Mouse (Mus musculus) limb, embryonic 13.5 days (tissue): ENCODE measurements around the gene Polr2g. TPM values are rescaled to one million over a fixed set of nuclear protein-coding genes. Genes with fewer than 3 reads are reported as not detected.
A peak's percentile ranks its signal among the peaks of the same experiment; 100 is the strongest.

Source experiments
- ATAC-seq: fragments of 200-750 bp; cut with Nextera tagmentation; 2 replicates; pipeline ENCODE4 v1.8.0; 2017; ENCODE audit warnings: low read depth, moderate number of reproducible peaks, moderate TSS enrichment; ENCODE audit not compliant: low FRiP score
- H3K27ac ChIP-seq: fragments of 300-500 bp; sonication (generic); 2 replicates; pipeline ENCODE4 v1.5.1; 2015; ENCODE audit warnings: inconsistent platforms, mild to moderate bottlenecking, moderate library complexity
- H3K27me3 ChIP-seq: fragments of 300-500 bp; sonication (generic); 2 replicates; pipeline ENCODE4 v1.6.1; 2015; ENCODE audit warnings: mild to moderate bottlenecking, inconsistent platforms
- H3K36me3 ChIP-seq: fragments of 300-500 bp; sonication (generic); 2 replicates; pipeline ENCODE4 v1.6.1; 2015; ENCODE audit warnings: inconsistent platforms, mild to moderate bottlenecking, moderate library complexity
- H3K4me1 ChIP-seq: fragments of 300-500 bp; sonication (generic); 2 replicates; pipeline ENCODE4 v1.6.1; 2015; ENCODE audit warnings: inconsistent platforms
- H3K4me2 ChIP-seq: fragments of 300-500 bp; sonication (generic); replicated peaks from 2 replicates; pipeline ENCODE4 v1.6.1; 2015; ENCODE audit warnings: inconsistent platforms, mild to moderate bottlenecking, moderate library complexity
- H3K4me3 ChIP-seq: fragments of 300-500 bp; sonication (generic); 2 replicates; pipeline ENCODE4 v1.5.1; 2015; ENCODE audit warnings: moderate library complexity, mild to moderate bottlenecking, inconsistent platforms
- H3K9ac ChIP-seq: fragments of 300-500 bp; sonication (generic); 2 replicates; pipeline ENCODE4 v1.6.1; 2015; ENCODE audit warnings: mild to moderate bottlenecking, inconsistent platforms
- H3K9me3 ChIP-seq: fragments of 300-500 bp; sonication (generic); 2 replicates; pipeline ENCODE4 v1.6.1; 2016; ENCODE audit warnings: inconsistent platforms
- WGBS: fragments of 180-500 bp; shearing (Covaris S2); methylation state at CpG from one replicate; pipeline ENCODE4 v1.1.7; 2015; 5-methylcytosine and 5-hydroxymethylcytosine counted together
- polyA plus RNA-seq: library from polyadenylated mRNA; unstranded; fragments of >200 nt; fragmentation: Nextera tagmentation; extraction: Ambion mirVana; gene quantifications from 2 replicates; pipeline ENCODE4 v1.2.1, GENCODE M21; 2015

Polr2g gene
- polyA plus RNA-seq, 1 experiment from 2014 or later, result 183 TPM

- 84% methylated on average over 11 of the region's 11 CpGs for WGBS
These were observed 32.9 kb upstream of the Polr2g start for GRCm38 (mm10) chr19:8831262-8831661.

DNA sequence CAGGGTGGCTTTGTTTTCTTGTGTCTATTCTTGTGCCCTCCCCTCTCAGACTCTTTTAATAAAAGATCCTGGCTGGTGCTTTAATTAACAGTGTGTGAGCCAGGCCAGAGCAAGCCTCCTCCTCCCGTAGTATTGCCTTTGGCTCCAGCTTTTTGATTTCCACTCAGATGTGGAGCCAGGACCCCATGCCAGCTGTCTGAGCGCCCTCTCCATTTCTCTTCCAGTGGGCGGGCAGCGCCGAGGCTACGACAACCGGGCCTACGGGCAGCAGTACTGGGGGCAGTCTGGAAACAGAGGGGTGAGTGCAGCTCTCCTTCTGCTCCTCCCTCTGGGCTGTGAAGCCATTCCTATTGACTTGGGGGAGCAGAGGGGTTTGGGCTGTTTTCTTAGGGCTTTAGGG is 32.3 kb upstream of the Polr2g start:
- peaks cover 99% of the 10 kb centered on the region for H3K36me3 ChIP-seq

More at GRCm38 (mm10) chr19:8831262-8831661, 32.9 kb upstream of the Polr2g start:
- ATAC-seq, result no peak
- Histone ChIP-seq H3K9me3 (no peaks in the 10 kb centered on the region), H3K4me3 (no peak overlapping the region), H3K27ac (no peak overlapping the region), H3K9ac (no peak overlapping the region), H3K27me3 (no peaks in the 10 kb centered on the region), H3K4me2 (no peak overlapping the region), H3K36me3 (peaks cover 96% of the 10 kb centered on the region), H3K4me1 (no peaks in the 10 kb centered on the region)

DNA sequence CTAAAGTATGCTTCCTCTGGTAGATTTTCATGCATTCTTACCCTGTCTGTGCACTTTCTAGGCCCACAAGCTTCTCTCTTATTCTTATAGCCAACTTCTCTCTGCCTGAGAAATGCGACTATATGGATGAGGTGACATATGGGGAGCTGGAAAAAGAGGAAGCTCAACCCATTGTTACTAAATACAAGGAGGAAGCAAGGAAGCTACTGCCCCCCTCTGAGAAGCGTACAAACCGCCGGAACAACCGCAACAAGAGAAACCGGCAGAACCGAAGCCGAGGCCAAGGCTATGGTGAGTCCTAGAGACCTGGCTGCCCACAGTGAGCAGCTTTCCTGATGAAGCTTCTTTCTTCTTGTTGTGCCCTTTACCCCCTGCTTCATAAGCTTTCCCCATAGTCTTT is 31.3 kb upstream of the Polr2g start, which contains the start of gene AC129217.1:
Gene AC129217.1 (plus strand): TSS at position 114 of the 400 bp plus-strand sequence.
- Histone ChIP-seq H3K4me2 (no peak within 1 kb of the TSS), H3K9ac (peak within 1 kb of the TSS; percentile 13; the same call in 1 of the 2 replicates), H3K27ac (no peak within 1 kb of the TSS), H3K4me1 (no peaks in the 10 kb centered on the region), H3K27me3 (no peaks in the 10 kb centered on the region), H3K4me3 (no peak within 1 kb of the TSS), H3K36me3 (peaks cover 99% of the 10 kb centered on the region), H3K9me3 (no peaks in the 10 kb centered on the region)
- no peak for ATAC-seq
- WGBS, result 93% methylated on average over 8 of the region's 8 CpGs

More for the DNA sequence above, 32.3 kb upstream of the Polr2g start:
- H3K4me1 ChIP-seq, result no peaks in the 10 kb centered on the region
- H3K27ac ChIP-seq, result no peak overlapping the region
- H3K9ac ChIP-seq, result no peak overlapping the region
- no peak for ATAC-seq
- no peak overlapping the region for H3K4me3 ChIP-seq
- no peaks in the 10 kb centered on the region for H3K9me3 ChIP-seq
- no peaks in the 10 kb centered on the region for H3K27me3 ChIP-seq
- H3K4me2 ChIP-seq, result no peak overlapping the region
- WGBS, result 92% methylated on average over 8 of the region's 8 CpGs

GRCm38 (mm10) chr19:8822696-8823095 is 24.3 kb upstream of the Polr2g start:
- Histone ChIP-seq H3K9ac (peak overlapping the region; percentile 56), H3K4me3 (peak overlapping the region; percentile 100), H3K27ac (no peak overlapping the region), H3K27me3 (no peaks in the 10 kb centered on the region), H3K9me3 (no peaks in the 10 kb centered on the region), H3K36me3 (peaks cover 50% of the 10 kb centered on the region), H3K4me2 (peak overlapping the region; percentile 85), H3K4me1 (peaks cover 27% of the 10 kb centered on the region)
- no peak for ATAC-seq
- WGBS, result 86% methylated on average over 8 of the region's 8 CpGs

DNA sequence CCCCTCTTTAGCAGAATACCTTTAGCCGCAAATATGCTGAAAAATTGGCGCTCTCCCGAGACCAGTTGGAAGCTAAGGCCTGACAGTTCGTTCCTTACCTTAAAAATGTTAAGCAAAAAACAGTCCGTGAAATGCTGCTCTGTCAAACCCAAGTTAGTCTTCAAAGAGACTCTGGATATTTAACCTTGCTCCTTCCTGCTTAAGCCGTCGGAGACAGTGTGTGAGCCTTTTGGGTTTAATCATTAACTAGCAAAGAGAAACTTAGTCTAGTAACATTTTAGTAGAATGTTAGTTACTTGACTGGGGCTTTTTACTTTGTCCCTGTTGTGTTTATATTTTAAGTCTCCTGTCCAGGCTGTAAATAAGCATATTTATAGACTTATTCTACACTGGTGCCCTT is 22.8 kb upstream of the Polr2g start:
- Histone ChIP-seq H3K4me1 (peaks cover 41% of the 10 kb centered on the region), H3K9me3 (no peaks in the 10 kb centered on the region), H3K9ac (peak overlapping the region; percentile 99), H3K27ac (no peak overlapping the region), H3K36me3 (peaks cover 43% of the 10 kb centered on the region), H3K4me2 (peak overlapping the region; percentile 85), H3K4me3 (peak overlapping the region; percentile 100), H3K27me3 (no peaks in the 10 kb centered on the region)
- no peak for ATAC-seq
- under 1% methylated on average over 7 of the region's 7 CpGs for WGBS

GRCm38 (mm10) chr19:8820424-8820956 is 22.1 kb upstream of the Polr2g start:
- Histone ChIP-seq H3K4me2 (peak overlapping the region; percentile 85), H3K9me3 (no peaks in the 10 kb centered on the region), H3K9ac (peak overlapping the region; percentile 99), H3K4me1 (peaks cover 46% of the 10 kb centered on the region), H3K4me3 (peak overlapping the region; percentile 100), H3K27me3 (no peaks in the 10 kb centered on the region), H3K36me3 (peaks cover 42% of the 10 kb centered on the region), H3K27ac (peak overlapping the region; percentile 99)
- peak; percentile 1 for ATAC-seq
- WGBS, result under 1% methylated on average over 48 of the region's 48 CpGs

- Histone ChIP-seq H3K9ac (peak within 1 kb of the TSS; percentile 99), H3K36me3 (peaks cover 42% of the 10 kb centered on the region), H3K9me3 (no peaks in the 10 kb centered on the region), H3K4me2 (peak within 1 kb of the TSS; percentile 85), H3K4me1 (peaks cover 48% of the 10 kb centered on the region), H3K27me3 (no peaks in the 10 kb centered on the region), H3K4me3 (peak within 1 kb of the TSS; percentile 100), H3K27ac (peak within 1 kb of the TSS; percentile 99)
- ATAC-seq, result peak; percentile 96
- WGBS, result under 1% methylated on average over 83 of the region's 83 CpGs
These were observed 21.4 kb upstream of the Polr2g start, which contains the start of gene Hnrnpul2 for GRCm38 (mm10) chr19:8819596-8820423. TSS of gene Hnrnpul2 (plus strand) at chr19:8820010.

GRCm38 (mm10) chr19:8818801-8819595 is 20.6 kb upstream of the Polr2g start, which contains the start of gene Ttc9c:
TSS of gene Ttc9c (minus strand) at chr19:8819333.
- no peaks in the 10 kb centered on the region for H3K27me3 ChIP-seq
- H3K36me3 ChIP-seq, result peaks cover 41% of the 10 kb centered on the region
- peak within 1 kb of the TSS; percentile 99 for H3K27ac ChIP-seq
- under 1% methylated on average over 33 of the region's 33 CpGs for WGBS
- H3K4me3 ChIP-seq, result peak within 1 kb of the TSS; percentile 100
- H3K9ac ChIP-seq, result peak within 1 kb of the TSS; percentile 99
- peak; percentile 93 for ATAC-seq
- peaks cover 48% of the 10 kb centered on the region for H3K4me1 ChIP-seq
- H3K9me3 ChIP-seq, result no peaks in the 10 kb centered on the region
- H3K4me2 ChIP-seq, result peak within 1 kb of the TSS; percentile 85

DNA sequence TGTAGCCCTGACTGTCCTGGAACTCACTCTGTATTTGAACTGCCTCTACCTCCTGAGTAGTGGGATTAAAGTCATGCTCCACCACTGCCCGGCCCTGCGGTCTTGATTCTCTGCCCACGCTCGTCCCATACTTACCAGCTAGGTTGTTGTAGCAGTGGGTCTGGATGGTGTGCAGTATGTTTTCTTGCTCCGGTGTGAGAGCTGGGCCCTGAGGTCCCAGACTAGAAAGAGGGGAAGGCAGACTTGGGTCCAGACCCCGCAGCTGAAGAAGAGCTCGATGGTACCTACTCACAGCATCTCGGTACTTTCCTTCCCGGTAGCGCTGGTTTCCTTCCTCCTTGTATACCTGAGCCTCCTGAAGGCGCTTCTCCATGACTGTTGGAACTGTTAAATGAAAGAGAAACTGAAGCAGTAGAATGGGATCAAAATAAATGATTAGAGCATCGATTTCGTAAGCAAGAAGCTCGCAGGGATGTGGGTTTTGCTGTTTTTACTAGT is 20.0 kb upstream of the Polr2g start:
- 25% methylated on average over 14 of the region's 14 CpGs for WGBS

DNA sequence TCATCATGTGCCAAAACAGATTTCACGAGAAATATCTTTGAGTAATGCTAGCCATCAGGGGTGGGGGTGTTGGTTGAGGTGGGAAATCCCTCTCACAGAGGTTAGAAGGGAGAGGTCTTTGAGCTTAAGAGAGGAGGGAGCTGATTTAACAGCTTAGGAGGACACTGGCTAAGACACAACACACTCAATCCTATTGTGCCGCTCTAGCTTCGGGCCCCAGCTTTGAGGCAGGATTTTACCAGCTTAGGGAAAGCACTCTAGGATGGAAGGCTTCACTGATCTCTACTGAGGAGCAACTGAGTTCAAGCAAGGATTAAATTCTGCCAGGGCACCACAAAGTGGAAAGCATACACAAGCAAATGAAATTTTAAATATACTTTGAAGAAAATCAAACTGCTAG is 18.6 kb upstream of the Polr2g start:
- Histone ChIP-seq H3K9me3 (no peaks in the 10 kb centered on the region), H3K27ac (no peak overlapping the region), H3K36me3 (peaks cover 46% of the 10 kb centered on the region), H3K27me3 (no peaks in the 10 kb centered on the region), H3K4me3 (peak overlapping the region; percentile 16), H3K9ac (peak overlapping the region; percentile 53), H3K4me1 (peaks cover 34% of the 10 kb centered on the region), H3K4me2 (peak overlapping the region; percentile 85)
- WGBS, result 78% methylated on average over 3 of the region's 3 CpGs
- no peak for ATAC-seq

More for the DNA sequence above, 20.0 kb upstream of the Polr2g start:
- H3K27ac ChIP-seq, result peak overlapping the region; percentile 99
- H3K9me3 ChIP-seq, result no peaks in the 10 kb centered on the region
- H3K4me2 ChIP-seq, result peak overlapping the region; percentile 85
- H3K36me3 ChIP-seq, result peaks cover 40% of the 10 kb centered on the region
- H3K27me3 ChIP-seq, result no peaks in the 10 kb centered on the region
- ATAC-seq, result no peak
- peaks cover 48% of the 10 kb centered on the region for H3K4me1 ChIP-seq
- H3K4me3 ChIP-seq, result peak overlapping the region; percentile 100
- H3K9ac ChIP-seq, result peak overlapping the region; percentile 86

DNA sequence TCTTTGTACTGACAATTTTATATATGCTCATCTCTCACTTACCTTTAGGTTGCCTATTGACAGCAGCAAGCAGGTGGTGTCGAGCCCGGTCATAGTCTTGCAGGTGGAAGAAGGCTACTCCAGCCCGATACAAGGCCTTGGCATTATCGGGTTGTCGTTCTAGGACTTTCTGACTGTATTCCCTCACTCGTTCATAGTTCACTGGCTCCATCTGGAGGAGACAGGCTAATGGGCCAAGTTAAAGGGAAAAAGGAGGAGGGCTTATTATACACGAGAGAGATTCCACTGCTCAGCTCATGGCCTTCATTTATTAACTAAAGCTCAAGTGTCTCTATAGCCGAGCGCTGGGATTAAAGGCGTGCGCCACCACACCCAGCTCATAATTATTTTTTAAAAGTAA is 17.4 kb upstream of the Polr2g start:
- Histone ChIP-seq H3K36me3 (peaks cover 56% of the 10 kb centered on the region), H3K9me3 (no peaks in the 10 kb centered on the region), H3K4me1 (peaks cover 28% of the 10 kb centered on the region), H3K27me3 (no peaks in the 10 kb centered on the region), H3K4me2 (no peak overlapping the region), H3K27ac (no peak overlapping the region), H3K4me3 (no peak overlapping the region), H3K9ac (no peak overlapping the region)
- no peak for ATAC-seq
- WGBS, result 84% methylated on average over 11 of the region's 11 CpGs
